Mouse (Mus musculus): ENCODE measurements around the gene Ankrd12.
A peak's percentile ranks its signal among the peaks of the same experiment; 100 is the strongest.

The Ankrd12 gene

DNA sequence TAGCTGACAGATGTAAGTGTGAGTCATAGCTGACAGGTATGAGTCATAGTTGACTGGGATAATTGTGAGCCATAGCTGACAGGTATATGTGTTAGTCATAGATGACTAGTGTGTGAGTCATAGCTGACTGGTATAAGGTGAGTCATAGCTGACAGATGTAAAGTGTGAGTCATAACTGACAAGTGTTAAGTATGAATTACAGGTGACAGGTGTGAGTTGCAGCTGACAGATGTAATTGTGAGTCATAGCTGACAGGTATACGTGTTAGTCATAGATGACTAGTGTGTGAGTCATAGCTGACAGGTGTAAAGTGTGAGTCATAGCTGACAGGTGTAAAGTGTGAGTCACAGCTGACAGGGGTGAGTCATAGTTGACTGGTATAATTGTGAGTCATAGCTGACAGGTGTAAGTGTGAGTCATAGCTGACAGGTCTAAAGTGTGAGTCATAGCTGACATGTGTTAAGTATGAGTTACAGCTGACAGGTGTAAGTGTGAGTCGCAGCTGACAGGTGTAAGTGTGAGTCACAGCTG, 115.2 kb downstream of the Ankrd12 start:
- no peak for DNase-seq

DNA sequence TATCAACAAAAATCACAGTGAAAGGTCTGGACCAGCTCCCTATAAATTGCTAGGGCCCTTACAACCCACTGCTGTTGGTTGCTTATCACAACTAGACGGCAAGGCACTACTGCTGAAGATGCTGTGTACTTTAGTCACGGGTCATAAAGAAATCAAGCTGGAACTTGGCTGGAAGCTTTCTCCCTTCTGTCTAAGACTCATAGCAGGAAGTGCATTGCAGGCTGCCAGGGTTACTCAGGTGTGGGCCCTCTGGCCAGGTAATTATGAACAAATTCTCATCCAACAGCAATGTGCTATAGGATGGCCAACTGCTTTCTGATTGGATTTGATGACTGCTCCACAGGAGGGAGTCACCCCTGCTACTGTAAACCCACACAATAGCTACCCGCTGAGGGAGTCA, 117.9 kb downstream of the Ankrd12 start:
- DNase-seq: no peak

DNA sequence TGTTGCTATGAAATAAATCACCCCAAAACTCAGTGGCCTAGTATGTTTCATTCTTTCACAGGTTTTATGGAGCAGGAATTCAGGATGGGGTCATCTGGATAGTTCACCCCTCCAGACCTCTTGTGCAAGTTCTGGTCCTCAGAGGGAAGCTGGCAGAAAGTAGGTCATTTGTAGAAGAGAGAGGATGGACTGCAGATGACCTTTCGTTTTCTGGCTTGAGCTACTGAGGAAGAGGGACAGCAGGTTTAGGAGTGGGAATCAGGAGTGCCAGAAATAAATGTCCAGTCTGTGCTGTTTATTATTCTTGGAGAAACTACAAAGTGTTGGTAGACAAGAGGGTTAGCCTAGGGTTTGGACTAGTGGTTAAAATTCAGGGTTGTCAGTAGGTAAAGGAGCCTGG, 118.5 kb downstream of the Ankrd12 start:
- no peak for DNase-seq

DNA sequence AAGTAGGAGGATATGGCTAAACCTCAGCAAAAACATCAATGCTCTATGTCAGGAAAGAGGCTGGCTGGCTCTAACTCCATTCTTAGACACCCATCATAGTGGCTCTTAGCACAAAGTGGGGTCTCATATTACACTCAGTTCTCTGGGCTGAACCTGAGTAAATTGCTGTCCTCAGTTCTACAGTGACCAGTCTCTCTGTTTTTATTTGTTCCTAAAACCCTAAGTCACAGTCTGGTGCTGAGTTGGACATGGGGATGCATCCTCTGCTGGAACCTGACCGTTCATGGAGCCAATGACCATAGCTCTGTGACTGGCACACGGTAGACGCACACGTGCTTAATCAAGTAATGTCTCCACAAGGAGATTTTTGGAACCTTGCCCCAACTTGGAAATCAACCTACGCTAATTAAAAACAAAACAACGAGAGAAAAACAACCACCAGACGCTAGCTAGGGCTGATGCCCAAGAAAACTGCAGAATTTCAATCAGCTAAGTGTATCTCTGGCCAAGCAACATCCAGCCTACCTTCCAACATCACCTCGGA, 119.0 kb downstream of the Ankrd12 start:
- DNase-seq: no peak

DNA sequence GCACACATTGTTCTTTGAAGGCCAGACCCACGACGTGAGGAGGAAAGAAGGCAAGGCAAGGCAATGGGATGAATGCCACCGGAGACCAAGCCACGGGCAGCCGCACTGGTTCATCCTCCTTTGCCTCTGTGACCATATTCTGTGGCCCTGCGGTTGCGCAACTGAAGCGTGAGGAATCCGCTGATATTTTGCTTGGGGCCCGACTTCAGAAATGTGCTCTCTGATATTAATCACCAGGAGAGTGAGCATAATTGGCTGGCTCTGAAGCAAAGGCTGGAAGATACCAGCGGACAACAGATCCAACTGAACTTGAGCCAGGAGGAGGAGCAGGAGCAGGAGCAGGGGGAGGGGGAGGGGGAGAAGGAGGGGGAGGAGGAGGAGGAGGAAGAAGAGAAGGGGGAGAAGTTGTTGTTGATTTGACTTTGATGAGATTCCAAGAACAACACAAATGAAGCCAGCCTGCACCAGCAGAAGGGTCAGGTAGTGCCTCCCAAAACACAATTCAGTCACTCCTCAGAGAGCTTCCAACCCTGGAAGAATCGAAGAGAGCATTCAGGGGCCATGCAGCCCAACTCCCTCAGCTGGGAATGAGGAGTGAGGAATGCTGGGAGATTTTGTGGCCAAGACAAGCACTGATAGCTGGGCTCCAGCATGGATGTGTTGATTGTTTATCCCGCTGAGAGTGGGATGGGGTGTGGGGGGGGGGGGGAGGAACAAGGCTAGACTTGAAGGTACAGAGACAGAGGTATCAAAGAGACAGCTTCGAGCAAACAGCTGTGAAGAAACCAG, 119.7 kb downstream of the Ankrd12 start:
- DNase-seq: peak in 1 of 2 experiments; percentile 41

DNA sequence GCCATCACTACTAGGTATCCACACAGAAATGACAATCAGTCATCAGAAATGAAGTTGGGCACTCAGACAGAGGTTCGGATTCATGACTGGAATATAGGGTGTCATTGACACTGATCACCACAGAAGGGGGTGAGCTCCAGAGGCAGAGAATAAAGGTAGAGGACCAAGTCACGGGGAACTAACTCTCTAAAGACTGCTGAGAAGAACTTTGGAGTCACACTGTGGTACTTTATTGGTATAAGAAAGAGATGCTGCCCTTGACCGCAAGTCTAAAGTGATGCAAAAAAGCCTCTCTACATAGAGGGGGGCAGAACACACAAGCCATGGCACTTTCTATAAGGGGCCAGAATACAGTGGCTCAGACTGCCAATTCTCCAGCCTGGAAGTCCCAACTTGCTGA, 120.7 kb downstream of the Ankrd12 start:
- no peak for DNase-seq

DNA sequence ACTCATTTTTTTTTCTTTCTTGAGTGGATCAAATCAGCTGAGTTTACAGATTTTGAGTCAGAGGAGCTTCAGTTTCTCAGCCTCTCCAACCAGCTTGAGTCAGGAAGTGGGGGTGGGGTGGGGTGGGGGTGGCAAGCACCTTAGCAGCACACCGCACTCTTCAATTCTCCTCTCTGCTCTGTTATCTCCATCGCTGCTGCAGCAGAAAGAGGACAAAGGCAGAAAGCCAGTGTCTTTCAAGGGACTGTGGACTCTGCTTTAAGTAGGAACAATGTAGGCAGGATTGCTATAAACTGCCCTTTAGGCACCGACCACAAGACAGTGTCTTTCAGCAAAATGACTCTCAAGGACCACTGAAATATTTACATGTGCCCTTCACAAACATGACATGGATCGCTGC, 122.9 kb downstream of the Ankrd12 start:
- DNase-seq: no peak

DNA sequence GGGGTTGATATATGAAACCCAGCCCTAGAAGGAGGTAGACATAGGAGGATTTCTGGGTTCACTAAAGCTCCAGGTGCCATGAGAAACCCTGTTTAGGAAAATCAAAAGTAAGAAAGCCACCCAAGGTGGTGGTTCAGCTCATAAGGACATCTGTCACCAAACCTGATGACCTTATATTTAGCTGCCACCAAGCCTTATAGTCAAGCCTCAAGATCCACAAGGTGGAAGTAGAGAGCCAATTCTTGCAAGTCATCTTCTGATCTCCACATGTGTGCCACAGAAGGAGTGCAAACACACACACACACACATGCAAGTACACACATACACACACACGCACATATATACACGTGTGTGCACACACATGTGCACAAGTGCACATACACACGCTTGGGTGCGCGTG, 124.8 kb downstream of the Ankrd12 start:
- DNase-seq: no peak

DNA sequence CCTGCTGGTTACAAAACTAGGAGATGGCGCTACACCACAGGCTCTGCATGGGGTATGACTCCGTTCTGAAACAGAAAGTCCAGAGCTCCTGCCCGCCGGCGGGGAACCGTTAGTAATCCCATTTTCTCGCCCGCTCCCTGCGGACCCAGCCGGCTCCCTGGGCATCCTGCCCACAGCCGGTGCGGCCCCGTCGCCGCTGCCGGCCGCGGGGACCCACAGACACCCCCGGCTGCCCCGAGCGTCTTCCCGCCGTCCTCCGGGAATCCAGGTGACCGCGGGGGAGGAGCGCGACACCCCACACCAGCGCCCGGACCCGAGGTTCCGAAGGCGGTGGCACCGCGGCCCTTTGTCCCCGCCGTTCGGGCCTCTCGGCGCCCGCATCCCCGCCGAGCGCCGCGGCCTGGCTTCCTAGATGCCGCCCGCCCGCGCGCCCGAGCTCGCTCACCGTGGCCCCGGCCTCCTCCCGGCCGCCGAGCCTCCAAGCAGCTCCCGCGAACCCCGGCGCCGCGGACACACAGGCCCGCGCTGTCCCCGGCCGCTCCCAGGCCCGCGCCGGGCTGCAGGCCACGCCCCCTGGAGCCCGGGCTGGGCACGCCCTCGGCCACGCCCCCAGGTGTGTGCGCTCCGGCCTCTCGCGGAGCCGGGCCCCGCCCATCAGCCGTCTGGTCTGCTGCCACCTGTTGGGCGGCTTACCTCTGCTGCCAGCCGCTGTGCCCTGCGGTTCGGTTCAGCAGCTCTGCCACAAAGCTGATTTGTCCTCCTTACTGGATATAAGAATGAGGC, 126.1 kb downstream of the Ankrd12 start, which contains the start of gene Twsg1:
Twsg1 (minus strand) TSS at position 605 of the 783 bp plus-strand sequence.
- DNase-seq: peak; percentile 96 to 99

DNA sequence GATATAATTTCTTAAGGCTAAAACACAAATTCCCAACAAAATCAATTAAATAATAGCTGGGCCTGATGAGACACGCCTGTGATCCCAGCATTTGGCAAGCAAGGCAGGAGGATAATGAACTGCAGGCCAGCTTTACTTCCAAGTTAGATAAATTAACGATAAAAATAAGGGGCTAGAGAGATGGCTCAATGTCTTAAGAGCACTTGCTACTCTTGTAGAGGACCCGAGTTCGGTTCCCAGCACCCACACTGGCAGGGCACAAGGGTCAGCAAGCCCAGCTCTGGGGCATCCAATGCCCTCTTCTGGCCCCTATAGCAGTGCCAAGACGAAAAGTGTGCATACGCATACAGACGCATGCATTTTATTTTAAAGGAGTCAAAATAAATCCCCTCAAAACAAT, 126.7 kb downstream of the Ankrd12 start:
- DNase-seq: no peak

DNA sequence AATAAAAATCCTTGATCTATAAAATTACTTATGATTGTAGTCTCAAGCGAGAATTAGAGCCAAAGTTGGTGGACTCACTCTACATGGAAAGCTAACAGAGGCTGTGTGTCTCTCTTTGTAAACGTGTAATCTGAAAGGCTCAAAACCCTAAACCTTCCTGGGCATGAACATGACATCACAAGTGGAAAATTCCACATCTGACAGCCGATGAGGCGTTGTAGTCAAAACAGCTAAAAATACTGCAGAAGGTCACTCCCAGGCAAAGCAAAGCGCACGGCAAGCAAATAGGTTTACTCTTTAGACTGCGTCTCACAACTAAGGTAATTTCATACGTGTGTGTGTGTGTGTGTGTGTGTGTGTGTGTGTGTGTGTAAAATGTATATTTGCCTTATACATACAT, 129.6 kb downstream of the Ankrd12 start:
- peak; percentile 43 to 55 for DNase-seq

DNA sequence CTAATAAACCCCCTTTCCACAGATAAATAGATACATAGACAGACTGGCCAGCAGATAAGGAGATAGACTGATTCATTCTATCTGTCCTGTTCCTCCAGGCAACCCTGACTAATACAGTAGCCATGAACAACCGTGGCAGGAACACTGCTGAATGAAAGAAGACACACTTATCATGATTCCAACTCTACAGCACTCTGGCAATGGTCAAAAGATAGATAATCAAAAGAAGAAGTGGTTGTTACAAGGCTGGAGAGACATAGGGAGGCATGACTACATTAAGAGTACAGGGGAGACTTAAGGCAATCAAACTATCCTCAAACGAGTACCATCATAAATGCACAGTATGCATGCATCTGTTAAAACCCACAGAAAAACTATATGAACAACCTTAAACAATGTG, 131.5 kb downstream of the Ankrd12 start:
- DNase-seq: no peak

DNA sequence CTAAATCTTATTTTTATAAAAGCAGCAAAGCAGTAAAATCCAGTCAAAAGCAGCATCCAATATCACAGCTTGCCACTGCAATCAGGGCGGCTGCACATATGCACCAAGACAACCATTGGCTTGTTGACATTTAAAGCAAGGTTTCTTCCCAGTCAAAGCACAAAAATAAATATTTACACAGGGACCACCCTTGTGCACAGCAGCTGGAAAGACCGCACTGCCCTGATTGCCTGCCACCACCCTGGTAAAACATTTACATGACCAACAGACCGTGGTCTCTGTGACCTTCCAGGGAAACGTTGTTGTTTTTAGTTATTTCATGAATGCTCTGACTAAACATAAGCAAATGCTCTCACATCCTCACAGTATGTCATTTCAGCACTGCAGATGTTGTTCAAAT, 134.5 kb downstream of the Ankrd12 start:
- peak; percentile 62 to 64 for DNase-seq

DNA sequence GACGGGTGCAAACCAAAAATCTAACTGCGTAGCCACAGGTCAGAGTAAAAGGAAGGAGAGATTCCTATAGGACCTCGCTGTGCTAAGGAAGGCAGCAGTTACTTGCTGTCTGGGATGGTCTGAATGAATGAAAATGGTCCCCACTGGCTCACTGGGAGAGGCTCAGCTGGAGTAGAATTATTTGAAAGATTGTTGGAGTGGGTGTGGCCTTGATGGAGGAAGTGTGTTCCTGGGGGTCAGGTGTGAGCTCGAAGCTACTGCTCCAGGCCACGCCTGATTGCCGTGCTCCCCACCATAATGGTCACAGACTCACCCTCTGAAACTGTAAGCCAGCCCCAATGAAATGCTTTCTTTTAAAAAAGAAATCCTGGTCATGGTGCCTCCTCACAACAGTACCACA, 135.6 kb downstream of the Ankrd12 start:
- no peak for DNase-seq

DNA sequence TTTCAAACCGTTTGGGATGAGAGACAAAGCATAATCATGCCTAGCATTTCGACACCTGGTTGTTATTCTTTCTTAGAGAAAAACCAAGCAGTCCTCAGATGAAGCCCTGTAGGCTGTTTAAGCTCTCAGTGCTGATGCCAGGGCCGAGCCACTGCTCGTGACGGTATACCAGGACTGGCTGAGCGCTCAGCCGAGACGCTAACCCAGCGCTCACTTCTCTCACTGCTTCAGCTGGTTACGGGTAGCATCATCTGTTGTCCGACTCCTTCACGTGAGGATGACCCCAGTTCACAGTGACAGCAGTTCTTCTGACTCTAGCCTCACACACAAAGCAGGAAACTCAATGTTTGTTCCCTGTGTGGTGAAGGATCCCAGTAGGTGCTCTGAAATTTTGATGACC, 136.7 kb downstream of the Ankrd12 start:
- peak in 1 of 2 experiments; percentile 49 for DNase-seq

DNA sequence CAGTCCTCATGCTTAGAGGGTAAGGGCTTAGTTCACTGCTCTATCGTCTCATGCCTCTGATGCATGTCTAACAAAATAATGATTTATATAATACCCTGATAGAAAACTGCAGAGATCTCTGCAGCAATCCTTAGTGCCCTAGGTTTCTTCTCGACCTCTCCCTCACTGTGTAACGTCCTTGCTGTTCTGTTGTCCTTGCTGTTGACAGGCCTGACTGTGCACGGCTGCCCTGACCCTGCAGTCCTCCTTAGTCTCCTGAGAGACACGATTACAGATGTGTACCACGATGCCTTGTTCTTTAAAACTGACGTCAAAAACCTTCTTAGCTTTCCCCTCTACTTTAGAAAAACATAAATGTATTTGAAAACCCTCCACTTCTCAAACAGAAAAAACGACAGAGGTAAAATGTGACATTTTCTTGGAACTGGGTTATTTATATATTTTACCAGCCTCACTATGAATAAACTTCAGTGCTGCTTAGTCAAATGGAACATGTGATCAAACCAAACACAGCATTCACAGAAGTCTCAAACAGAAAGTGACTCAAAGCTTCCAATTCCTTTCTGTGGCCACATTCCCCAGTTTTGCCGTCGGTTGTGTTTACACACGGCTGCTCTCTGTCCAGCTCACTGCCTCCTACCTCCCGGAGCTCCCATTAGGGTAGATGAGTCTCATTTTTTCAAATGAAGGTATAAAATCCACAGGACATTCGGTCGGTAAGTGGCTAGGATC, 137.3 kb downstream of the Ankrd12 start:
- DNase-seq: no peak

DNA sequence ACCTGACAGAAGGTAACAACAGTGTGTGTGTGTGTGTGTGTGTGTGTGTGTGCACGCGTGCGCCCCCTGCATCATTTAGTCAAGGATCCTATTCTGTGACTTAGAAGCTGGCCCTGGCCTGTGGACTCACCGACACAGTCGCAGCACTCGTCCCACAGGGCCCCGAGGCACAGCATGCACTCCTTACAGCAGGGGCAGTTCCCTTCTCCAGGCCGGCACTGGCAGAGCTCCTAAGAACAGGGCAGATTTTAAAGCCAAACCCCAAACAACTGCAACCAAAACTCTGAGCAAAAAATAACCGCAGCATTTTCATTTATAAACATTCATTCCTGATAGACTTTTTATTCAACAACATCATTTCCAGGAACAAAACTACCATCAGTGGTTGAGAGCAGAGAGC, 139.2 kb downstream of the Ankrd12 start:
- no peak for DNase-seq

DNA sequence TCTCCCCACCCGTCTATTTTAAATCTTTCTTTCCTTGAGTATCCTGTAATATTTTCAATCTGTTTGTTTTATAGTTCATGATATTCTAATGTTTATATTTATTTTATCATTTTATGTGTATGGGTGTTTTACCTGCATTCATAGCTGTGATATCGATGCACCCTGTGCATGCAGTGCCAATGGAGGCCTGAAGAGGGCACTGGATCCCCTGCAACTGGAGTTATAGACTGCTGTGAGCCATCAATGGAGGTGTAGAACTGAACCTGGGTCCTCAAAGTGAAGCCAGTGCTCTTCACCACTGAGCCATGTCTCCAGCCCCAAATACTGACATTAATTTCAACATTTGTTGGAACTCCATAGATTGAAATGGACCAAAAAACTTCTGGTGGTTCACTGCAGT, 143.1 kb downstream of the Ankrd12 start:
- DNase-seq: peak in 1 of 2 experiments; percentile 36

DNA sequence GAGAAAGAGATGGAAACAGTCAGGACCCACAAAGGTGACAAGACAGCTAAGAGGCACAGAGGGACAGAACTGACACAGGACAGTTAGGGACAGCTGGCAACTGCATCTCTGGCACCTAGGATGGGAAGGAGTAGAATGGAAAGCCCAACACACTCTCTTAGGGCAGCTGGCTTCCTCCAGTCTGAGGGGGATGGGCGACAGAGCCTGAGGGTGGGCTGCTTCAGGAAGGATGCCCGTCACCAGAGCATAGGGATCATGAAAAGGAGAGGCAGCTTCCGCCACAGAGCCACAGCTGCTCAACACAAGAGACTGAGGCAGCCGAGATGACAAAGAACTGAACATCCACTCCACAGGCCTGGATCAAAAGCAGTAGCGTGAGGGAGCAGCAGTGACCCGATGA, 145.4 kb downstream of the Ankrd12 start:
- DNase-seq: no peak

DNA sequence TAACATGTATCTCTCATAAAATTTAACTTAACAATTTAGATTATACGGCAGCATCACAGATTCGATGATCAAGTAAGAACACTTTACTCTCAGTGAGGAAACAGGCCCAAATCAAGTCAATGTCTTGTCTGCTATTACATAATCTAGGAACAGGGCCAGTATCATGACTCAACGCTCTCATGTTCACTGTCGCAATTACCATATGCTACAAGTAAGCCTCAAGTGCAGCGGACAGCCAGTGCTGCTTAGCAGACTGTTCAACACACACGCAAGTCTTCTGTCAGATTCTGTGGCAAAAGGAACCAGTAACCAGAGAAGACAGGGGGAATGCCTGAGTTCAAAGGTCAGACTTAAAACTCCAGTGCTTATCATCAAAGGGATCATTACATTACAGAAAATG, 145.9 kb downstream of the Ankrd12 start:
- DNase-seq: no peak

DNA sequence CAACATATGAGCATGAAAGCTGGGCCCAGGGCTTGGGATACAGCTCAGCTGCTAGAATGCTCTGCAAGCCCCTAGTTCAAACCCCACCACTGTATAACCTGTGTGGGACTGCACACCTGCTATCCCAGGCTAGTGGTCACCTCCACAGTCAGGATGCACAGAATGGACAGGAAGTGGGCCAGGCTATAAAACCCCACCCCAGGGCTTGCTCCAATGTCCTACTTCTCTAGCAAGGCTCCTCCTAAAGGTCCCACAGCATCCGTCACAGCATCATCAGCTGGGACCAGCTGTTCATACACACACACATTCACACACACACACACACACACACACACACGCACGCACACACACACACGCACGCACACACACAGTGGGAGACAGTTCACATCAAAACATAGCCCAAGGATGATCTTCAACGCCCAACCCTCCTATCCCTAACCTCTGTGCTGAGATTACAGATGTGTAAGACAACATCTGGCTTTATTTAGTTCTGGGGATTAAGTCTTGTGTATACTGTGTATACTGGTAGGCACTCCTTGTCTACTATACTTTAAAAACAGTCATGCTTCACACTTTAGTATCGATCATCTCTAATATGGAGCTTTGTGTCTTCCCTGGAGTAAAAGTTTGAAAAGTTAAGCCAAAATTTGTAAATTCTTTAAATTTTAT, 146.6 kb downstream of the Ankrd12 start:
- DNase-seq: no peak

DNA sequence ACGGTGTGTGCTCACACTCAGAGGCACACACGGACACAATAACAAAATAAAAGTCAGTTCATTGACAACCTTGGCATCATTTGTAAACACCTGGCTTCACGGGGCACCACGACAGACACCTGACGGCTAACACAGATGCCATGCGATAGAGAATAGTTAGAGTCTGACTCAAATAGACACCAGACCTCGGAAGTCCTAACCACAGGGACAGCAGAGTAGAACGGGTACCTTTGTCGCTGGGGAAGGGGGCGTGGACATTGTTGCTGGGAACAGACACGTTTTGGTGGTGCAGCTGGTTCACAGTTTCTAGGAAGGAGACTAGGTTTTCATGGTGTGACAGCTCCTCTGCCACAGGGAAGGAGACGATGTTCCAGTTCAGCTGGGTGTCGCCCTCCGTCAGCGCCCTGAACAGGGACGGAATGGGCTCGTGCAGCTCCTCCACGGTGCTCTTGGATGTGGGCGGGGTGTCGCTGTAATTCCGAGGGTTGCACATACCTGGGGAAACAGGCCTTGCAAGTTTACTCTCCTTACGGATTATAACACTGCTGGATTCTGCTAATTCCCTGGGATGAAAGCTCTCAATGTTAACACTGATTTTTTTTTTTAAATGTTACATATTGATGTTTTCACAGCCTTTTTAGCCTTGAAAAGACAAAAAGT, 147.4 kb downstream of the Ankrd12 start:
- no peak for DNase-seq

All from kidney, postnatal 36 days (tissue).